Mouse (Mus musculus) megakaryocyte, adult 5-6 weeks (primary cell): ENCODE measurements around the gene Tnfrsf13c. TPM values are rescaled to one million over a fixed set of nuclear protein-coding genes. Genes with fewer than 3 reads are reported as not detected.
"Not testable (repeated sequence)": the region's sequence is repeated elsewhere in the genome, so short reads cannot be mapped to it uniquely, and the experiment has no call there.

Experiments
- ATAC-seq: 2 replicates; pipeline ENCODE4 v1.8.0; 2016; ENCODE audit warnings: mild to moderate bottlenecking, inconsistent platforms; ENCODE audit not compliant: poor library complexity, severe bottlenecking
- total RNA-seq, 2 experiments: library from RNA; stranded (forward) in 1 of 2; stranded (reverse) in 1 of 2; fragments of 153-499, 151-499 nt in 1 of 2; fragments of 221-1000, 200-1000 nt in 1 of 2; gene quantifications; 2 replicates each; pipeline versions ENCODE4 v1.2.3 to v1.2.4; 2015 to 2017

The Tnfrsf13c gene
- total RNA-seq (2015), result 1.8 and 2.7 TPM in 2 replicates
- total RNA-seq (2017), result 1.0 and 1.5 TPM in 2 replicates

- peak; percentile 86 for ATAC-seq
Measured at GRCm38 (mm10) chr15:82223657-82224601, at the start of gene Tnfrsf13c. Gene Tnfrsf13c, minus strand, starts transcription at chr15:82224369.

GRCm38 (mm10) chr15:82272295-82272694 is 48.1 kb upstream of the Tnfrsf13c start:
- ATAC-seq, result no peak

- peak; percentile 60; the same call in 1 of the 2 replicates for ATAC-seq
Measured at GRCm38 (mm10) chr15:82271201-82271600, 47.0 kb upstream of the Tnfrsf13c start.

- no peak for ATAC-seq
Measured at GRCm38 (mm10) chr15:82268783-82269182, 44.6 kb upstream of the Tnfrsf13c start.

- ATAC-seq, result no peak
Measured at GRCm38 (mm10) chr15:82268185-82268584, 44.0 kb upstream of the Tnfrsf13c start.

- ATAC-seq, result peak; percentile 68
Measured at GRCm38 (mm10) chr15:82266356-82266755, 42.2 kb upstream of the Tnfrsf13c start.

GRCm38 (mm10) chr15:82259510-82259909 is 35.3 kb upstream of the Tnfrsf13c start:
- ATAC-seq, result peak; percentile 78

- ATAC-seq, result no peak
Measured at GRCm38 (mm10) chr15:82255944-82256383, 31.8 kb upstream of the Tnfrsf13c start.

GRCm38 (mm10) chr15:82255248-82255647 is 31.1 kb upstream of the Tnfrsf13c start:
- no peak for ATAC-seq

GRCm38 (mm10) chr15:82252097-82252496 is 27.9 kb upstream of the Tnfrsf13c start, which contains the start of gene 1500009C09Rik:
Gene 1500009C09Rik, plus strand, starts transcription at chr15:82252397.
- no peak for ATAC-seq

GRCm38 (mm10) chr15:82251579-82251978 is 27.4 kb upstream of the Tnfrsf13c start:
- no peak for ATAC-seq

GRCm38 (mm10) chr15:82247131-82247776 is 23.1 kb upstream of the Tnfrsf13c start:
- no peak for ATAC-seq

GRCm38 (mm10) chr15:82244805-82245161 is 20.6 kb upstream of the Tnfrsf13c start:
- ATAC-seq, result not testable (repeated sequence)

- ATAC-seq, result peak; percentile 99
Measured at GRCm38 (mm10) chr15:82244115-82244804, 20.1 kb upstream of the Tnfrsf13c start, which contains the start of gene Cenpm. Gene Cenpm, minus strand, starts transcription at chr15:82244748.

GRCm38 (mm10) chr15:82243742-82244114 is 19.6 kb upstream of the Tnfrsf13c start:
- ATAC-seq, result no peak

- ATAC-seq, result no peak
Measured at GRCm38 (mm10) chr15:82243311-82243710, 19.1 kb upstream of the Tnfrsf13c start.

- peak; percentile 97 for ATAC-seq
Measured at GRCm38 (mm10) chr15:82236565-82236964, 12.4 kb upstream of the Tnfrsf13c start.

- no peak for ATAC-seq
Measured at GRCm38 (mm10) chr15:82235661-82236060, 11.5 kb upstream of the Tnfrsf13c start.

- ATAC-seq, result no peak
Measured at GRCm38 (mm10) chr15:82232651-82233050, 8.5 kb upstream of the Tnfrsf13c start.

GRCm38 (mm10) chr15:82231591-82232378 is 7.6 kb upstream of the Tnfrsf13c start:
- no peak for ATAC-seq
